Mouse (Mus musculus) heart, embryonic 14.5 days (tissue): ENCODE data around the gene Fitm2. TPM values are rescaled to one million over a fixed set of nuclear protein-coding genes. Genes with fewer than 3 reads are reported as not detected.
A peak's percentile ranks its signal among the peaks of the same experiment; 100 is the strongest.

Experiments
- ATAC-seq: fragments of 200-750 bp; cut with Nextera tagmentation; 2 replicates; pipeline ENCODE4 v1.8.0; 2017; ENCODE audit warnings: low read depth, moderate TSS enrichment; ENCODE audit not compliant: insufficient number of reproducible peaks, insufficient read depth, low FRiP score
- H3K27ac ChIP-seq, 2 experiments: fragments of 200-500 bp in 1 of 2; fragments of 300-500 bp in 1 of 2; sonication (generic) in 1 of 2; replicated peaks in 1 of 2; 2 replicates each; pipeline ENCODE4 v1.5.1; 2012 to 2014; ENCODE audit warnings: low read depth in 2 of 2, low read length in 2 of 2, control low read depth in 1 of 2, mild to moderate bottlenecking in 1 of 2, mixed read lengths in 1 of 2; ENCODE audit not compliant: control insufficient read depth in 1 of 2, insufficient read depth in 1 of 2
- H3K27me3 ChIP-seq: fragments of 300-500 bp; sonication (generic); 2 replicates; pipeline ENCODE4 v1.6.1; 2014; ENCODE audit warnings: mild to moderate bottlenecking, low read length, control low read depth; ENCODE audit not compliant: control insufficient read depth, insufficient read depth
- H3K36me3 ChIP-seq: fragments of 300-500 bp; sonication (generic); 2 replicates; pipeline ENCODE4 v1.6.1; 2014; ENCODE audit warnings: mild to moderate bottlenecking, control low read depth, low read length, mixed read lengths; ENCODE audit not compliant: control insufficient read depth, insufficient read depth
- H3K4me1 ChIP-seq, 2 experiments: fragments of 200-500 bp in 1 of 2; fragments of 300-500 bp in 1 of 2; sonication (generic) in 1 of 2; 2 replicates each; pipeline ENCODE4 v1.6.1; 2012 to 2014; ENCODE audit warnings: low read length in 2 of 2, control low read depth in 1 of 2, mixed read lengths in 1 of 2; ENCODE audit not compliant: control insufficient read depth in 2 of 2, insufficient read depth in 2 of 2
- H3K4me2 ChIP-seq: fragments of 300-500 bp; sonication (generic); 2 replicates; pipeline ENCODE4 v1.6.1; 2014; ENCODE audit warnings: mild to moderate bottlenecking, low read length
- H3K4me3 ChIP-seq, 2 experiments: fragments of 200-500 bp in 1 of 2; fragments of 300-500 bp in 1 of 2; sonication (generic) in 1 of 2; 2 replicates each; pipeline ENCODE4 v1.5.1; 2012 to 2014; ENCODE audit warnings: low read length in 2 of 2, mild to moderate bottlenecking in 2 of 2, control low read depth in 1 of 2, low read depth in 1 of 2, moderate library complexity in 1 of 2; ENCODE audit not compliant: control insufficient read depth in 1 of 2, insufficient read depth in 1 of 2
- H3K9ac ChIP-seq: fragments of 300-500 bp; sonication (generic); 2 replicates; pipeline ENCODE4 v1.6.1; 2014; ENCODE audit warnings: mild to moderate bottlenecking, low read length
- H3K9me3 ChIP-seq: fragments of 300-500 bp; sonication (generic); 2 replicates; pipeline ENCODE4 v1.6.1; 2016; ENCODE audit warnings: low read length, control low read depth; ENCODE audit not compliant: control insufficient read depth
- WGBS: fragments of 180-500 bp; shearing (Covaris S2); extraction: QIAGEN DNeasy Blood & Tissue Kit; methylation state at CpG from one replicate; pipeline ENCODE4 v1.1.7; 2014; 5-methylcytosine and 5-hydroxymethylcytosine counted together
- polyA plus RNA-seq: library from polyadenylated mRNA; unstranded; fragments of >200 nt; fragmentation: Nextera tagmentation; extraction: Ambion mirVana; gene quantifications from 2 replicates; pipeline ENCODE4 v1.2.1, GENCODE M21; 2014

Fitm2 gene
- polyA plus RNA-seq, 1 experiment from 2014 or later = 13.8 TPM

DNA sequence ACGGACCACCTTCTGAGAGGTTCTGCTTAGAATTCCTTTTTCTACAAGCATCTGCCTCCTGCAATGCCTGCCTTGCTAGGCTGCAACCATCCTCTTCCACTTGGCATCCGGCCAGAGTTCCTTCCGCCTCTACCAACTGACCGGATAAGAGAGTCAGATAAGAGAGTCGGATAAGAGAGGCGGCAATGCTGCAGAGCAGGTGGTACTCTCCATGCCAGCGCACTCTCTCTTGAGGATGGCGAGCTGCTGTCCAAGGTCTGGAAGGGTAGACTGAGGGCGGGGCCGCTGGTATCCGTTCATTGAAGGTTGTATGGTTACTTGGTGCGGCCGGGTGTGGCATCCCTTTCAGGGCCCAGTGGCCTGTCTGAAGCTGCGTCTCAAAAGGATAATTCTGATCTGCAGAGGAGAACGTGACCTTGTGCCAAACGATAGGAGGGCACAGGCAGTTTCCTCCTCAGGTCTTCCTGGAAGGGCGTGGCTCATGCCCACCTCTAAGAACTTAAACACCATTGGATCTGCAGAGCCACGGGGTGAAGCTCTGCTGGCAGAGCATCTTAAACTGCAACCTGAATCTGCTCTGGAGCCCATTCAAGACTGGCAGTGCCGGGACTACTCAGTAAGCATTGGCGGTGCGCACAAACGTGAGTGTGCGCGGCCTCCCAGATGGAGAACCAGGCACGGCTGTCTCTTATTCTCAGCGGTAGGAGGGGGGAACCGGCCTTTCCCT, 13.7 kb downstream of the Fitm2 start:
- Histone ChIP-seq H3K4me1 (peaks cover 16 to 21% of the 10 kb centered on the region in 2 experiments), H3K4me3 (no peak overlapping the region), H3K4me2 (peak overlapping the region; percentile 43), H3K9me3 (no peaks in the 10 kb centered on the region), H3K27ac (no peak overlapping the region), H3K9ac (no peak overlapping the region), H3K36me3 (no peaks in the 10 kb centered on the region), H3K27me3 (peaks cover 4% of the 10 kb centered on the region; the same call in 1 of the 2 replicates)
- no peak for ATAC-seq
- WGBS = 33% methylated on average over 27 of the region's 27 CpGs

DNA sequence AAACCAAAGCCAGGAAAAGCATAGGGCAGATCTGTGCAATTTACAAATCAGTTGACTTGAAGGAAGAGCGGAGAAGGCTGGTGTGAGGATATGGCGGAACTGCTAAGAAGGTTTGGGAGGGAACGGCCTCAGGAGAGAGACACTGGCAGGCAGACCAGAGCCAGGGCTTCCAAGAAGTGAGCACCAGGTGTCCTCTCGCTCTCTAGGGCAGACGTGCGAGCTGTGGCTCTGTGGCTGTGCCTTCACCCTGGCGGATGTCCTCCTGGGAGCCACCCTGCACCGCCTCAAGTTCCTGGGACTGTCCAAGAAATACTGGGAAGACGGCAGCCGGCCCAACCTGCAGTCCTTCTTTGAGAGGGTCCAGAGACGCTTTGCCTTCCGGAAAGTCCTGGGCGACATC, 19.1 kb downstream of the Fitm2 start:
- no peak for ATAC-seq
- no peaks in the 10 kb centered on the region for H3K9me3 ChIP-seq
- WGBS = 77% methylated on average over 13 of the region's 13 CpGs
- H3K27ac ChIP-seq = no peak overlapping the region
- no peaks in the 10 kb centered on the region for H3K36me3 ChIP-seq
- H3K4me3 ChIP-seq = no peak overlapping the region
- peaks cover 0 to under 1% of the 10 kb centered on the region in 2 experiments; a peak in 1 of 4 replicates for H3K4me1 ChIP-seq
- H3K9ac ChIP-seq = no peak overlapping the region
- H3K27me3 ChIP-seq = no peaks in the 10 kb centered on the region; the same call in 1 of the 2 replicates
- H3K4me2 ChIP-seq = no peak overlapping the region

DNA sequence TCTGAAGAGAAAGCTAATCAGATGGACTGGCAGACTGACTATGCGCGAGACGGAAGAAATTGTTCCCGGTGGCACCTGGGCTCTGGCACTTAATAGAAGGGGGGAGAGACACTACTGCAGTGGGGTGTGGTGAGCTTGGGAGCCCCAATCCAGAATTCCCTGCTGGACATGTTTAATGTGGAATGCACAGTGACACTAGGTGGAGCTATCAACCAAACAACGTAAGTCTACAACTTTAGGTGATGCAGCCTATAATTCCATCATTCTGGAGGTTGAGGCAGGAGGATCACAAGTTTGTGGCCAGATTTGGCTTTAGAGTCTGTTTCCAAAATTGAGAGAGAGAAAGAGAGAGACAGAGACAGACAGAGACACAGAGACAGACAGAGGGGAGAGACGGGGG, 19.7 kb downstream of the Fitm2 start:
- Histone ChIP-seq H3K9ac (no peak overlapping the region), H3K27me3 (no peaks in the 10 kb centered on the region; the same call in 1 of the 2 replicates), H3K36me3 (no peaks in the 10 kb centered on the region), H3K4me3 (no peak overlapping the region), H3K4me2 (no peak overlapping the region), H3K27ac (no peak overlapping the region), H3K9me3 (no peaks in the 10 kb centered on the region), H3K4me1 (no peaks in the 10 kb centered on the region; a peak in 1 of 4 replicates)
- no peak for ATAC-seq
- 76% methylated on average over 6 of the region's 6 CpGs for WGBS

DNA sequence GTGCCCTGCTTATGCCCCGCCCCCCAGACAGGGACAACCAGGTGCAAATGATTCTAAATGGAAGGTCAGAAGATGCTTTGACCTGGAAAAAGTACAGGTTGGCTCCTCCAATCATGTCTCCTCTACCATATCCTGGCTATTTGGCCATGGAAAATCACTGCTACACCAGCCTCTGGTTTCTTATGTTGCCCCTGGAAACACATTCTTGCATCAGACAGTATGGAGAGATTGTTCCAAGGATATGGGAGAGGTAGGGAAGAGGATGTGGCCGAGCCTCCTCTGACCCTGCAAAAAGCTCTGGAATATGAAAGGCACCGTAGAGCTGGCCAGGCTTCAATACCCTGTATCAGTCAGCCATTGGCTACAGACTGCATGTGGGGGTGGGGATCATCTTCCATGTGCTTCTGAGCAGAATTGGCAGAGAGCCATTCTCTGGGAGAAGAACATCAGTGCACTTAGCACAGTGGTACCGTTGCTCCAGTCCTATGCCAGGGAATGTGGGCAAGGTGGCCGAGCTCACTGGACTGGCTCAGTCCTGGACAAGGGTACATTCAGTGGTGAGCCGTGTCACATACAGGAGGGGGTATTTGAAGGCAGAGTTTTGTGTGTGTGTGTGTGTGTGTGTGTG, 21.6 kb downstream of the Fitm2 start:
- Histone ChIP-seq H3K27ac (no peak overlapping the region), H3K4me3 (no peak overlapping the region), H3K4me2 (no peak overlapping the region), H3K9ac (no peak overlapping the region), H3K4me1 (no peaks in the 10 kb centered on the region; a peak in 1 of 4 replicates), H3K27me3 (no peaks in the 10 kb centered on the region), H3K36me3 (no peaks in the 10 kb centered on the region), H3K9me3 (no peaks in the 10 kb centered on the region)
- 46% methylated on average over 6 of the region's 6 CpGs for WGBS
- ATAC-seq = 0 out of 2 replicates have a peak, but pooled peaks have one; percentile 43

DNA sequence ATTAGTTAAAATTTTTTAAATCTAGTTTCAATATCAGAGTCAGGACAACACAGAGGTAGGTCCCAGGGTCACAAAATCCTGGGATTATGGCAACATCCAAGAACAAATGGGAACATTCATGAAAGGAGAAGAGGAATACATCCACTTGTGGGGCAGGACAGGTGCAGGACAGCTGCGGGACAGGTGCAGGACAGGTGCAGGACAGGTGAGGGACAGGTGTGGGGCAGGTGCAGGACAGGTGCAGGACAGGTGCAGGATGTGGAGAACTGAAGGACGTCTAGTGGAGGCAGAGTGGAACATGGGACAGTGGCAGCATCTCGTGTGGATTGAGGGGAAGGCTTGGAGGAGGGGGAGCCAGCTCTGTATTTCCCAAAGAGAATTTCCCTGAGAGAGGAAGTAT, 23.2 kb downstream of the Fitm2 start:
- Histone ChIP-seq H3K27me3 (no peaks in the 10 kb centered on the region), H3K4me2 (no peak overlapping the region), H3K9me3 (no peaks in the 10 kb centered on the region), H3K4me1 (no peaks in the 10 kb centered on the region; a peak in 1 of 4 replicates), H3K36me3 (no peaks in the 10 kb centered on the region), H3K27ac (no peak overlapping the region), H3K9ac (no peak overlapping the region), H3K4me3 (no peak overlapping the region)
- no peak for ATAC-seq
- WGBS = 57% methylated on average over 3 of the region's 3 CpGs

DNA sequence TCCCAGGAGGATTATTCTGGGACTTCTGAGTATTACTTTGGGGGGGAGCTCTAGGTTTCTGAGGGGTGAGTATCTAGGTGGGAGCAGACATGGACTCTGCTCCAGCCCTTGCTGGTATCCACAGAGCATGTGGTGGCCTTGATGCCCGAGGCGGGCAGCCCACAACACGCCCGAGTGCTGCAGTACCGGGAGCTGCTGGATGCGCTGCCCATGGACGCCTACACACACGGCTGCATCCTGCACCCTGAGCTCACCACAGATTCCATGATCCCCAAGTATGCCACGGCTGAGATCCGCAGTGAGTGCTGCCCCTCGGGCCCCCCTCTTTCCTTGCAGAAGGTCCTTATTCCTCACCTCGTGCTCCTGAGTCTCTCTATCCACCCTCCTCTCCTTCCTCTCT, 25.1 kb downstream of the Fitm2 start:
- no peaks in the 10 kb centered on the region for H3K27me3 ChIP-seq
- WGBS = 73% methylated on average over 12 of the region's 12 CpGs

DNA sequence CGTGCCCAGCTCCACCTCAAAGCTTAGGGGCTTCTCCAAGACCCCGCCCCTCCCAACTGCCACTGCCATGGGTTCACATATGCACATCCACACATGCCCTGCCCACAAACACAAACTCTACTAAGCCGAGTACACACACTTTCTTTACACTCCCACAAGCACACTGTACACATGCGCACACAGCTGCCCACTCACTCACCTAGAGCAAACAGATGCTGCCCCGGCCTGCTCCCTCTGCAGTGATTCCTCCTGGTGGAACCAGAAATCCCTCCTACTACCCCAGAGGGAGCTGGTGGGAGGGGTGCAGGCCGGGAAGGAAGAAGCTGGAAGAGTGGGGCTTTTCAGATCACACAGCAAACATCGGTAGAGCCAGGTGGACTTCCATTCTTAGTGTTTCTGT, 28.4 kb downstream of the Fitm2 start:
- Histone ChIP-seq H3K27me3 (peaks cover 6% of the 10 kb centered on the region), H3K4me3 (no peak overlapping the region), H3K9ac (no peak overlapping the region), H3K9me3 (no peaks in the 10 kb centered on the region), H3K27ac (no peak overlapping the region), H3K36me3 (no peaks in the 10 kb centered on the region), H3K4me1 (no peaks in the 10 kb centered on the region; a peak in 1 of 4 replicates), H3K4me2 (no peak overlapping the region)
- 63% methylated on average over 7 of the region's 7 CpGs for WGBS
- ATAC-seq = no peak

More for the DNA sequence above, 25.1 kb downstream of the Fitm2 start:
- no peaks in the 10 kb centered on the region for H3K36me3 ChIP-seq
- no peak overlapping the region for H3K4me3 ChIP-seq
- no peaks in the 10 kb centered on the region; a peak in 1 of 4 replicates for H3K4me1 ChIP-seq
- H3K4me2 ChIP-seq = no peak overlapping the region
- H3K27ac ChIP-seq = no peak overlapping the region
- H3K9me3 ChIP-seq = no peaks in the 10 kb centered on the region
- H3K9ac ChIP-seq = no peak overlapping the region
- ATAC-seq = no peak
